Mouse (Mus musculus) limb, embryonic 12.5 days (tissue): ENCODE data around the gene Mink1. TPM values are rescaled to one million over a fixed set of nuclear protein-coding genes. Genes with fewer than 3 reads are reported as not detected.

ENCODE experiments used
- ATAC-seq: fragments of 200-750 bp; cut with Nextera tagmentation; 2 replicates; pipeline ENCODE4 v1.8.0; 2017; ENCODE audit warnings: low read depth, moderate TSS enrichment; ENCODE audit not compliant: insufficient number of reproducible peaks, insufficient read depth, low FRiP score, low TSS enrichment
- H3K27ac ChIP-seq: fragments of 300-500 bp; sonication (generic); 2 replicates; pipeline ENCODE4 v1.5.1; 2016; ENCODE audit warnings: mild to moderate bottlenecking, moderate library complexity
- H3K27me3 ChIP-seq: fragments of 300-500 bp; sonication (generic); 2 replicates; pipeline ENCODE4 v1.6.1; 2016; ENCODE audit warnings: mild to moderate bottlenecking, moderate library complexity
- H3K36me3 ChIP-seq: fragments of 300-500 bp; sonication (generic); 2 replicates; pipeline ENCODE4 v1.6.1; 2016; ENCODE audit warnings: mild to moderate bottlenecking, moderate library complexity
- H3K4me1 ChIP-seq: fragments of 300-500 bp; sonication (generic); replicated peaks from 2 replicates; pipeline ENCODE4 v1.6.1; 2016
- H3K4me2 ChIP-seq: fragments of 300-500 bp; sonication (generic); 2 replicates; pipeline ENCODE4 v1.6.1; 2016; ENCODE audit warnings: mild to moderate bottlenecking, moderate library complexity
- H3K4me3 ChIP-seq: fragments of 300-500 bp; sonication (generic); replicated peaks from 2 replicates; pipeline ENCODE4 v1.5.1; 2016; ENCODE audit warnings: mild to moderate bottlenecking
- H3K9ac ChIP-seq: fragments of 300-500 bp; sonication (generic); replicated peaks from 2 replicates; pipeline ENCODE4 v1.6.1; 2016; ENCODE audit warnings: mild to moderate bottlenecking, moderate library complexity
- H3K9me3 ChIP-seq: fragments of 300-500 bp; sonication (generic); 2 replicates; pipeline ENCODE4 v1.6.1; 2016; ENCODE audit warnings: mild to moderate bottlenecking, moderate library complexity
- WGBS: fragments of 180-500 bp; shearing (Covaris S2); methylation state at CpG from one replicate; pipeline ENCODE4 v1.1.7; 2016; 5-methylcytosine and 5-hydroxymethylcytosine counted together
- polyA plus RNA-seq: library from polyadenylated mRNA; unstranded; fragments of >200 nt; fragmentation: Nextera tagmentation; extraction: Ambion mirVana; gene quantifications from 2 replicates; pipeline ENCODE4 v1.2.1, GENCODE M21; 2016

The Mink1 gene
- polyA plus RNA-seq, 1 experiment from 2014 or later, result 17.6 TPM

DNA sequence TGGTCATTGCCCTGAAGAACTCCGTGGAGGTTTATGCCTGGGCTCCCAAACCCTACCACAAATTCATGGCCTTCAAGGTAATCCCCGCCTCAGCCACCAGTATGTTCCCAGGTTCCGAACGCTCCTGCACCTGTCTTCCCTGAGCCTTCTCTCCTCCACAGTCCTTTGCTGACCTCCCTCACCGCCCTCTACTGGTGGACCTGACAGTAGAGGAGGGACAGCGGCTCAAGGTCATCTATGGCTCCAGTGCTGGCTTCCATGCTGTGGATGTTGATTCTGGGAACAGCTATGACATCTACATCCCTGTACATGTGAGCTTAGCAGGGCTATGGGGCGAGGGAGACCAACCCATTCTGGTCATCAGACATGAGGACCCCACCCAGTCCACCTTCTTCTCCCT lies 49.8 kb downstream of the Mink1 start:
- 77% methylated on average over 7 of the region's 7 CpGs for WGBS
- Histone ChIP-seq H3K4me1 (peaks cover 15% of the 10 kb centered on the region), H3K27me3 (peaks cover 18% of the 10 kb centered on the region), H3K4me2 (no peak overlapping the region), H3K36me3 (peaks cover 64% of the 10 kb centered on the region), H3K27ac (no peak overlapping the region), H3K4me3 (no peak overlapping the region), H3K9me3 (no peaks in the 10 kb centered on the region), H3K9ac (no peak overlapping the region)
- no peak for ATAC-seq

DNA sequence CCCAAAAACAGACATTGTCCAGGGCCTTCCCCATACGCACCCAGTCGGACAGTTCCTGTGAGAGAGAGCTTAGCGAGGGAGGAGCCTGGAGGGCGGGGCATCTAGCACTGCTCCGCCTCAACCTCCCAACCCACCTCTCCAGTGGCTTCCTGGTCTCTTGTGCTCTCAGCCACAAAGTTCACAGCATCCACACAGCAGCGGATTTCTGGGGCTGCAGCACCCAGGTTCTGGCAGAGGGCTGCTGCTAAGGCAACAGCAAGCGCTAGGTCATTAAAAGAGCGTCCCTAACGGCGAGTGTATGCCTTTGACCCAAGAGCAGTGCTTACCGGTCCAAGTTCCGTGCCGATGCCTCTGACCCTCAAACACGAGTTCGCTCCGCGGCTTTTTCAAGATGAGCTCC lies 52.4 kb downstream of the Mink1 start:
- Histone ChIP-seq H3K27ac (0 out of 2 replicates have a peak overlapping the region, but pooled peaks have one; percentile 53), H3K4me3 (peak overlapping the region; percentile 38), H3K9me3 (no peaks in the 10 kb centered on the region), H3K9ac (peak overlapping the region; percentile 47), H3K27me3 (peaks cover 18% of the 10 kb centered on the region), H3K36me3 (peaks cover 38% of the 10 kb centered on the region), H3K4me1 (peaks cover 15% of the 10 kb centered on the region), H3K4me2 (peak overlapping the region; percentile 75)
- ATAC-seq, result peak; percentile 75
- under 1% methylated on average over 17 of the region's 17 CpGs for WGBS

DNA sequence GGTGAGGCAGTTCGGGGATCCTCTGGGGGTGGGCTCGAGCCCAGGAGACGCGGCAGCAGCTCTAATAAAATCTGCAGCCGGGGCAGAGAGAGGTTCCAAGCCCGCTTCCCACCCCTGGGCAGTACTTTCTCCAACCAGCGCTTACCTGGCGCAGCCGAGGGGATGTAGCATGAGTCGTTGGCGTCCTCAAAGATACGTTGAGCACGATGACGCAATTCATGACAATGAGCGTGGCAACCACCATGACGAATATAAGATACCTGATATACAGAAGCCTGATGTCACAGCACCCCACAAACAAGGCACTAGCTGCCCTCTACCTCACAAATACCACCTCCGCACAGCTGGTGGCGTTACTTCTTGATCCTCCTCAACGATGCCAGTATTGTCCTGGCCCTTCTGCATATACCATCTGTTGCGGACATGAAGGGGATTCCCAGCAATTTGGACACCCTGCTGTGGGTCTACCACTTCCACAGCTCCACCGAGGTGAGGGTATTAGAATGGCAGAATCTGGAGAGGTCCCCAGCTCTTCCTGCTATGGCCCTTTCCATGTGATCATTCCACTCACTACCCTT lies 52.9 kb downstream of the Mink1 start, which contains the start of gene 4930544D05Rik:
TSS of gene 4930544D05Rik (plus strand) at position 333 of the 578 bp plus-strand sequence.
- H3K9ac ChIP-seq, result peak within 1 kb of the TSS; percentile 47
- peak within 1 kb of the TSS; percentile 38 for H3K4me3 ChIP-seq
- H3K27ac ChIP-seq, result 0 out of 2 replicates have a peak within 1 kb of the TSS, but pooled peaks have one; percentile 53
- peak within 1 kb of the TSS; percentile 75 for H3K4me2 ChIP-seq
- H3K9me3 ChIP-seq, result no peaks in the 10 kb centered on the region
- WGBS, result 15% methylated on average over 21 of the region's 21 CpGs
- H3K27me3 ChIP-seq, result peaks cover 18% of the 10 kb centered on the region
- ATAC-seq, result no peak
- peaks cover 15% of the 10 kb centered on the region for H3K4me1 ChIP-seq
- H3K36me3 ChIP-seq, result peaks cover 33% of the 10 kb centered on the region

DNA sequence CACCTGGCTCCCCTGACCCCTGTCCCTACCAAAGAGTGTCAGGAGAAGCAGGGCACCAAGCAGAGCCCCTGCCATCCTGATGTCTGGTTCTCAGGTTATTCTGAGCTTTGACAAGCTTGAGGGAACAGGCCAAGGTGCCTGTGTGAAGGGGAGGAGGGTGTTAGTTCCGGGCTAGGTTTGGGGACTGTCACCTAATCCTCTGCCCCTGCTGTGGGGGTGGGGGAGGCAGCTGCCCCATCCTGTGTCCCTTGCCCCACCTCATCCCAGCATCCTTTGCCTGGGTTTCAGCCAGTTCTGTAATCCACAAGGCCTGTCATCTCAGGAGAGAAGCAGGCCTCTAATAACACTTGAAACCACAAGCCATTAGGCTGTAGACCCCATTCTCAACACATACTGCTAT lies 56.4 kb downstream of the Mink1 start, which contains the start of gene Chrne:
TSS of gene Chrne (minus strand) at position 116 of the 400 bp plus-strand sequence.
- WGBS, result 7% methylated on average over 1 of the region's 1 CpGs
- Histone ChIP-seq H3K9me3 (no peaks in the 10 kb centered on the region), H3K36me3 (no peaks in the 10 kb centered on the region), H3K4me2 (no peak within 1 kb of the TSS), H3K27me3 (peaks cover 18% of the 10 kb centered on the region), H3K9ac (no peak within 1 kb of the TSS), H3K27ac (no peak within 1 kb of the TSS), H3K4me3 (no peak within 1 kb of the TSS), H3K4me1 (peaks cover 15% of the 10 kb centered on the region)
- ATAC-seq, result no peak

DNA sequence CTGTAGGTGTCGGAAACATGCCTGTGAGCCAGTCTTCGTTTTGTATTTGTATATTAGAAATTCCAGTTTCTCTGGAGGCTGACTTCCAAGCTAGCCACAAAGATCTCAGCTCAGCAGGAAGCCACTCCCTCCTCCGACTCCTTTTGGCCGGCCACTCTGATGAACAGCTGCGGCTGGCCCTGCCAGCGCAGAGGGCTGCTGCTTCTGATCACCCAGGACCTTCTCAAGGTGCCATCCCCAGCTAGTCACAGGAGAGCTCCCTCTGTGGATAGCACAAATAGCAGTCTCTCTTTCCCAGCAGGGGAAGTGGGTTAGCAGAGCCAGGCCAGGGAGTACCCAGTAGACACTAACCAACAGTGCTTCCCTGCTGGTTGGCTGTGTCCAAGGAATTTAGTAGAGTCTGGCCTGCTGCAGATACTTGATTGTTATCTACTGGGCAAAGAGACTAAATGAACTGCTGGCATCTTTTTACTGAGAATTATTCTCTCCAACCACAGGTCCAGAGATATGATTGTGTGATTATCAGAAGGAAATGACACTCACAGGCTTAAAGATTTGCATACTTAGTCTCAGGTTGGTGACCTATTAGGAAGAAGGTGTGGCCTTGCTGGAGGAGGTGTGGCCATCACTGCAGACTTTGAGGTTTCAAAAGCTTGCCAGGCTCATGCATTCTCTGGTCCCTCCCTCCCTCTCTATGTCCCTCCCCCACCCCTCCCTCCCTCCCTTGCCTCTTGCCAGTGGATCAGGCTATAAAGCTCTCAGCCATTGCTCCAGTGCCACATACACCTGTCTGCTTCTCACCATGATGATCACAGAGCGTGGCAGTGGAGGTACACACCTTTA lies 59.5 kb downstream of the Mink1 start:
- no peak for ATAC-seq
- Histone ChIP-seq H3K36me3 (no peaks in the 10 kb centered on the region), H3K4me3 (no peak overlapping the region), H3K27me3 (0 out of 2 replicates have a peak, but pooled peaks cover under 1% of the 10 kb centered on the region), H3K9me3 (no peaks in the 10 kb centered on the region), H3K4me1 (no peaks in the 10 kb centered on the region), H3K9ac (no peak overlapping the region), H3K4me2 (no peak overlapping the region), H3K27ac (no peak overlapping the region)
- WGBS, result 44% methylated on average over 7 of the region's 7 CpGs

DNA sequence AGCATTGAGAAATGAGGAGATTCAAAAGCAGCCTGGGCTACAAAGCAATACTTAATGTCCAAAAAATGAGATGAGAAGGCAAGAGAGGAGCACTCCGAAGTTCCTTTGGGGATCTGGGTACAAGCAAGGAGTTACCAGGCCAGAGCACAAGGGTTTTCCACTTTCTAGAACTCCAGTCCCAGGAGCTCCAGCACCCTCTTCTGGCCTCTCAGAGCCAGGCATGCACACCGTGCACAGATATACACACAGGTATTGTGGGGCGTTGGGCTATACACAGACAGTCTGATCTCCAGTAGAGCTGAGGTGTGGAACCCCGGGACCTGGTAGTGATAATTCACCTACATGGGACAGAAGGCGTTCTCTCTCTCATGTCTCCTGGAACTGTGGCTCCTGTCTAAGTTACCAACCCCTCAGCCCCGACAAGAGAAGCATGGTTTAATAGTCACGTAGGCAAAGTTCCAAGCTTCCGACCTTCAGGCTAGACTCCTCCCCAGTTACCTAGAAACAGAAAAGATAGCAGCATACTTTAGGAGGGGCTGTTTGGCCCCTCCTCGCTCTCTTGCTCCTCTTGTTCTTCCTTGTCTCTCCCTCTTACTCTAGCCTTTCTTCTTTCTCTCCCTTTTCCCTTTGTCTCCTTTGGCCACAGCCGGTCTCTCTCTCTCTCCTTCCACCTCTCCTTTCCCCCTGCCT lies 60.5 kb downstream of the Mink1 start:
- no peak for ATAC-seq
- no peaks in the 10 kb centered on the region for H3K36me3 ChIP-seq
- H3K4me3 ChIP-seq, result no peak overlapping the region
- no peaks in the 10 kb centered on the region for H3K4me1 ChIP-seq
- no peak overlapping the region for H3K27ac ChIP-seq
- H3K9ac ChIP-seq, result no peak overlapping the region
- H3K27me3 ChIP-seq, result no peaks in the 10 kb centered on the region
- H3K9me3 ChIP-seq, result no peaks in the 10 kb centered on the region
- 80% methylated on average over 10 of the region's 10 CpGs for WGBS
- no peak overlapping the region for H3K4me2 ChIP-seq

- H3K4me3 ChIP-seq, result no peak overlapping the region
- WGBS, result 48% methylated on average over 4 of the region's 4 CpGs
Measured at GRCm38 (mm10) chr11:70625473-70625872, 62.8 kb downstream of the Mink1 start.

GRCm38 (mm10) chr11:70626877-70627276 lies 64.2 kb downstream of the Mink1 start:
- Histone ChIP-seq H3K4me2 (no peak overlapping the region), H3K9ac (no peak overlapping the region), H3K4me1 (no peaks in the 10 kb centered on the region), H3K9me3 (no peaks in the 10 kb centered on the region), H3K27me3 (no peaks in the 10 kb centered on the region), H3K36me3 (no peaks in the 10 kb centered on the region), H3K4me3 (no peak overlapping the region), H3K27ac (no peak overlapping the region)
- ATAC-seq, result no peak
- WGBS, result 84% methylated on average over 4 of the region's 4 CpGs

More at GRCm38 (mm10) chr11:70625473-70625872, 62.8 kb downstream of the Mink1 start:
- no peaks in the 10 kb centered on the region for H3K4me1 ChIP-seq
- no peak overlapping the region for H3K9ac ChIP-seq
- no peaks in the 10 kb centered on the region for H3K36me3 ChIP-seq
- no peaks in the 10 kb centered on the region for H3K9me3 ChIP-seq
- ATAC-seq, result no peak
- no peak overlapping the region for H3K4me2 ChIP-seq
- no peak overlapping the region for H3K27ac ChIP-seq
- H3K27me3 ChIP-seq, result no peaks in the 10 kb centered on the region

DNA sequence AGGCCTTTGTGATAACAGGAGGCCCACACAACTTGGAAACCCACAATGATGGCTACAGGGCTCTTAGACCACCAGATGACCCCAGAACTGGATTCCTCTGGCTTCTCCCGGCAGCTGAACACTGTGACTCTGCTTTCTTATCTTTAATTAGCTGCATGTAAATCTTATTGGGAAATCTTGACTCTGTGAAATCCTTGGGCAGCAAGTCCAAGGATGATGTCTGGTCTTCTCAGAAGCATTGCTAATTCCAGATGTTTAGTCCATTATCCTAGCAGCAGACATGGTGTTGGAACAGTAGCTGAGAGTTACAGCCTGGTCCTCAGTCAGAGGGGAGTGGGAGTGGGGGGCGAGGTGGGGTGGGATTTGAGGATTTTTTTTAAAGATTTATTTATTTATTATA lies 65.8 kb downstream of the Mink1 start:
- Histone ChIP-seq H3K36me3 (no peaks in the 10 kb centered on the region), H3K4me1 (no peaks in the 10 kb centered on the region), H3K4me3 (no peak overlapping the region), H3K27me3 (no peaks in the 10 kb centered on the region), H3K9ac (no peak overlapping the region), H3K27ac (no peak overlapping the region), H3K4me2 (no peak overlapping the region), H3K9me3 (no peaks in the 10 kb centered on the region)
- 65% methylated on average over 2 of the region's 2 CpGs for WGBS
- no peak for ATAC-seq

DNA sequence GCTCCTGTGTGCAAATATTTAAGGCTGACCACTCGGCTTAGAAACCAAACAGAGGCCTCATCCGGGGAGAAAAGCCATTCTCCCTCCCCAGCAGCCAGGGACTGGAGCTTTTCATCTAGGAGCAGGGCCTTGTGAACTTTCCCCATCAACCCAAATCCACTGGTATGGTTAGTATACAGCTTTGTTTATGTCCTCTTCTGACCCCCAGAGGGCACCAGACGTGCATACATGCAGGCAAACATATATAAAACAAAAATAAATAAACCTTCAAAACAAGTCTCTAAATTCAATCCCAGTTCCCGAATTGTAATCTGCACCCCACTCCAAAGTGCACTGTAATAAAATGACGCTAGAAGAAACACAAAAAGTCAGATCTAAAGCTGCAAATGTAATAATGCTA lies 66.9 kb downstream of the Mink1 start:
- ATAC-seq, result no peak
- Histone ChIP-seq H3K9me3 (no peaks in the 10 kb centered on the region), H3K4me1 (no peaks in the 10 kb centered on the region), H3K4me2 (no peak overlapping the region), H3K27ac (no peak overlapping the region), H3K27me3 (no peaks in the 10 kb centered on the region), H3K4me3 (no peak overlapping the region), H3K36me3 (no peaks in the 10 kb centered on the region), H3K9ac (no peak overlapping the region)
- 61% methylated on average over 5 of the region's 5 CpGs for WGBS

GRCm38 (mm10) chr11:70630129-70630528 lies 67.4 kb downstream of the Mink1 start:
- Histone ChIP-seq H3K4me2 (no peak overlapping the region), H3K36me3 (no peaks in the 10 kb centered on the region), H3K9ac (no peak overlapping the region), H3K27me3 (no peaks in the 10 kb centered on the region), H3K27ac (no peak overlapping the region), H3K4me1 (no peaks in the 10 kb centered on the region), H3K9me3 (no peaks in the 10 kb centered on the region), H3K4me3 (no peak overlapping the region)
- no peak for ATAC-seq
- WGBS, result 70% methylated on average over 7 of the region's 7 CpGs
